Mouse (Mus musculus) spleen, adult 18-20 months (tissue): Measurements from ENCODE around the gene Olfr498.

Experiments used
- DNase-seq, 2 experiments: peaks; one replicate each; pipeline ENCODE4 v3.0.0; 2022; ENCODE audit warnings: mixed read lengths in 2 of 2

Olfr498 gene

GRCm38 (mm10) chr7:108465026-108465425 is at the start of gene Olfr498:
TSS of gene Olfr498 (plus strand) at chr7:108465326.
- no peak for DNase-seq

DNA sequence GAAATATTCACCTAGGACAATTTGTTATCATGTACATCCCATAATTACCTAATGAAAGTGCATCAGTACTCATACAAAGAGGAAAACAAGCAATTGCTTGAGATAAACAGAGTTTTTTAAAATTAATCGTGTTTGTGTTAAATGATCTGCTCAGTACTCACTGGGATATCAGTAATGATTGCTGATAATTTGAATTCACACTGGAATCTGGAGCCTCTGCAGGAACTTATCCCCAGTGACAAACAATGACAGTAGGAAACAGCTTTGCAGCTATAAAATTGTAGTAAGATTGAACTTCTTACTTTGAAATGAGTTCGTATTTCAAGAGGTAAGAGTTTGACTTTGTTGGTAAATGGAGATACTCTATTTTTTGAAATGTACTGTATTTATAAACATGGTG is 45.0 kb upstream of the Olfr498 start, which contains the start of gene Olfr497:
TSS of gene Olfr497 (plus strand) at position 301 of the 400 bp plus-strand sequence.
- DNase-seq, result no peak
